Mouse (Mus musculus) pancreas, adult 10 weeks (tissue): ENCODE measurements around the gene Efcab2. TPM values are rescaled to one million over a fixed set of nuclear protein-coding genes. Genes with fewer than 3 reads are reported as not detected.

Experiments
- polyA plus RNA-seq: library from polyadenylated mRNA; stranded (reverse); fragments of 350-450 nt; fragmentation: Illumina TruSeq; extraction: RNeasy Lipid Tissue Mini Kit (QIAGEN cat#74804); gene quantifications from one replicate; pipeline ENCODE4 v1.2.3, GENCODE M21; 2015; ENCODE audit warnings: low read depth, low replicate concordance; ENCODE audit not compliant: insufficient read depth

Efcab2 gene
- polyA plus RNA-seq, result 0.96 TPM

GRCm38 (mm10) chr1:178405951-178406711, at the start of gene Efcab2:
Gene Efcab2 (plus strand): TSS chr1:178406085.

GRCm38 (mm10) chr1:178528431-178529351, 122.8 kb downstream of the Efcab2 start, which contains the start of gene Kif26b:
Gene Kif26b (plus strand): TSS chr1:178529125.

Other genes starting within 250 kb of the Efcab2 start
- 2.4 TPM for gene Desi2, start 218.7 kb upstream of the Efcab2 start, polyA plus RNA-seq
- 19.9 TPM for gene Cox20, start 87.0 kb upstream of the Efcab2 start, polyA plus RNA-seq
- gene Hnrnpu, start 68.3 kb upstream of the Efcab2 start, polyA plus RNA-seq, result 61.4 TPM
- 0.24 TPM for gene Kif26b, start 123.0 kb downstream of the Efcab2 start, polyA plus RNA-seq